Mouse (Mus musculus): ENCODE data around the gene Dhrs3.
A peak's percentile ranks its signal among the peaks of the same experiment; 100 is the strongest.

The Dhrs3 gene

GRCm38 (mm10) chr4:144898036-144898649 lies 5.5 kb downstream of the Dhrs3 start:
- no peak for DNase-seq (ENCODE audit: low spot score)

GRCm38 (mm10) chr4:144898737-144899136 lies 6.1 kb downstream of the Dhrs3 start:
- DNase-seq (ENCODE audit: low spot score): no peak

- DNase-seq (ENCODE audit: low spot score): no peak
These were observed 9.0 kb downstream of the Dhrs3 start for GRCm38 (mm10) chr4:144901561-144902111.

GRCm38 (mm10) chr4:144903088-144903487 lies 10.5 kb downstream of the Dhrs3 start:
- no peak for DNase-seq (ENCODE audit: low spot score)

- no peak for DNase-seq (ENCODE audit: low spot score)
These were observed 11.3 kb downstream of the Dhrs3 start for GRCm38 (mm10) chr4:144903932-144904331.

- no peak for DNase-seq (ENCODE audit: low spot score)
These were observed 12.5 kb downstream of the Dhrs3 start for GRCm38 (mm10) chr4:144905128-144905527.

GRCm38 (mm10) chr4:144906001-144906889 lies 13.6 kb downstream of the Dhrs3 start:
- DNase-seq (ENCODE audit: low spot score): no peak

- no peak for DNase-seq (ENCODE audit: low spot score)
These were observed 14.5 kb downstream of the Dhrs3 start for GRCm38 (mm10) chr4:144906978-144907703.

GRCm38 (mm10) chr4:144908825-144909224 lies 16.2 kb downstream of the Dhrs3 start:
- no peak for DNase-seq (ENCODE audit: low spot score)

GRCm38 (mm10) chr4:144910281-144910680 lies 17.7 kb downstream of the Dhrs3 start:
- no peak for DNase-seq (ENCODE audit: low spot score)

- DNase-seq (ENCODE audit: low spot score): no peak
These were observed 20.9 kb downstream of the Dhrs3 start for GRCm38 (mm10) chr4:144913298-144914152.

GRCm38 (mm10) chr4:144916520-144916919 lies 23.9 kb downstream of the Dhrs3 start:
- DNase-seq (ENCODE audit: low spot score): no peak

- no peak for DNase-seq (ENCODE audit: low spot score)
These were observed 24.5 kb downstream of the Dhrs3 start for GRCm38 (mm10) chr4:144917101-144917500.

- DNase-seq (ENCODE audit: low spot score): no peak
These were observed 25.9 kb downstream of the Dhrs3 start for GRCm38 (mm10) chr4:144918501-144918900.

- DNase-seq (ENCODE audit: low spot score): no peak
These were observed 36.2 kb downstream of the Dhrs3 start for GRCm38 (mm10) chr4:144928693-144929436.

GRCm38 (mm10) chr4:144929811-144930221 lies 37.2 kb downstream of the Dhrs3 start:
- no peak for DNase-seq (ENCODE audit: low spot score)

- DNase-seq (ENCODE audit: low spot score): peak; percentile 17
These were observed 37.7 kb downstream of the Dhrs3 start for GRCm38 (mm10) chr4:144930366-144930765.

GRCm38 (mm10) chr4:144931167-144931566 lies 38.5 kb downstream of the Dhrs3 start:
- DNase-seq (ENCODE audit: low spot score): no peak

- peak; percentile 33 for DNase-seq (ENCODE audit: low spot score)
These were observed 41.9 kb downstream of the Dhrs3 start for GRCm38 (mm10) chr4:144934501-144934900.

GRCm38 (mm10) chr4:144936563-144937154 lies 44.0 kb downstream of the Dhrs3 start:
- no peak for DNase-seq (ENCODE audit: low spot score)
